Mouse (Mus musculus) layer of hippocampus, postnatal 10 days (tissue): Measurements from ENCODE around the gene Gimap1. TPM values are rescaled to one million over a fixed set of nuclear protein-coding genes. Genes with fewer than 3 reads are reported as not detected.
A peak's percentile ranks its signal among the peaks of the same experiment; 100 is the strongest.

Experiments
- DNase-seq, 2 experiments: peaks; one replicate each; pipeline ENCODE4 v3.0.0; 2021; ENCODE audit warnings: low spot score in 2 of 2
- total RNA-seq, 2 experiments: library from RNA; stranded (reverse); gene quantifications; 2 replicates each; pipeline ENCODE4 v1.2.3; 2021

Gene Gimap1
- total RNA-seq, 2 experiments from 2014 or later, result 3.0 to 3.2 TPM

DNA sequence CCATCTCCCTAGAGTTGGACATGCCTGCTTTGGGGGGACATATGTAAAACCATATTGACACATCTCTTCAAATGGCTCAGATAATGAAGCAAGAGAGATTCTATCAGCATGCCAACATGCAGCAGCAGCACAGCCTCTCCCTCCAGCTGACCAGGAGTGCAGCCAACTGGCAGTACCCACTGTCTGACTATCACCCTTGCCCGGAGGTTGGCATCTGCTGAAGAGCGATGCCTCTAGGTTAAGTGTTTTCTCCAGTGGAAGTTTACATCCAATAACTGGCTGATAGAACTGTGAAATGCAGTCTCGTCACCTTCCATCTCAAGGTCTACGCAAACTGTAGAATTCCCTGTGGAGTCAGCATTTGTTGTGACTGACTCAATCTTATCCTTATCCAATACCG is 1.2 kb upstream of the Gimap1 start:
- no peak for DNase-seq

DNA sequence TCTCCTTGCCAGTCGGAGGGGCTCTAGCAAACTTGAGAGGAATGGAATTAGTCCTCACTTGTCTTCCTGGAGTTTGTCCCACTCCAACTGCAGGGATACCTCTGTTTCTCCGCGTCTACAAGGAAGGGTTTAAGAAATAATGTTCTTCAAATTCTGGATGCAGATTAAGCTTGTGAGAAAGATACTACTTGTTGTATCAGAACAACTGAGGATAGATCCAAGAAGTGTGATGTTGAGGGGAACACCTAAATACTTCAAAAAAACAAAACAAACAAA is 864 bp downstream of the Gimap1 start:
- no peak for DNase-seq

DNA sequence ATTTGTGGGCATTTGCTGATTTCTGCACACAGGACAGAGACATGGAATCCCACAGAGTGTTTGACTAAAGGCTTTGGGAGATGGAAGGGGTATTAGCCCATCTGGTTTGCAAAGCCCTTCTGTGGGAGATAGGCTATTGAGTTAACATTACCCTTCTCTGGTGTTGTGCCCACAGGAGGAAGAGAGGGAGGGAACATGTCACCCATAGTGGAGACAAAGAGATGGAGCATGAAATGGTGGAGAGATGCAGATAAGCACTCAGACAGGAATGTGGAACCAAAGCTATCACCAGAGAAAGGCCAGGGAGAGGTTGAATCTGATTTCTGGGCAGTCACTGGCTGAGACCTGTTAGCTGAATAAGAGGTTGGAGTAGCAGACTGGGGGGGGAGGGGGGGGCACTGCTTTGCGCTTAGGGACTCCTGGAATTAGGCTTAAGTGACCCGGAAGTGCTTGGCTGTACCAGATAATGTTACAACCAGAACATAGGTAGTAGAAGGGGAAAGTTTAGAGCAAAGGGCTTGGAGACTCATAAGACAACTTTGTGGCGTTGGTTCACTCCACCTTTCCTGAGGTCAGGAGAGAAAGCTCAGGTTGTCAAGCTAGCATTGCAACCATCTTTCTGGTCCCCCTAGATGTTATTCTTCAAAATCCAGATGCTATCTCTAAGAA is 1.8 kb downstream of the Gimap1 start:
- DNase-seq, result no peak

DNA sequence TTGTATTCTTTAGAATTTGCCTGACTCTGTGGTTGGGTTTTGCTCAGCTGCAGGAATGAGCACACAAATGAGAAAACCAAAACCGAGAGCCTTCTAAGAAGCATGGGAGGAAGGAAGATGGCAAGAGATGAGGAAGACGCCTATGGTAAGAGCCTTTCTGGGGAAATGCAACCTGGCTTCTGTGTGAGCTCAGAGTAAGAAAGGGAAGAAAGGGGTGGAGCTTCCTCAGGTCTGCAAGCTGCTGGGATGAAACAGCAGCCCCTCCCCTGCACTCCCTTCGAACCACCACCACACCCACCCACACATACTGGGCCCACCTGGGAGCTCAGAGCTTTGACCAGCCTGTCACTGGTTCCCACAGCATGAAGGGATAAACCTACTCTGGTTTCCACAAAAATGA is 2.4 kb downstream of the Gimap1 start:
- no peak for DNase-seq

DNA sequence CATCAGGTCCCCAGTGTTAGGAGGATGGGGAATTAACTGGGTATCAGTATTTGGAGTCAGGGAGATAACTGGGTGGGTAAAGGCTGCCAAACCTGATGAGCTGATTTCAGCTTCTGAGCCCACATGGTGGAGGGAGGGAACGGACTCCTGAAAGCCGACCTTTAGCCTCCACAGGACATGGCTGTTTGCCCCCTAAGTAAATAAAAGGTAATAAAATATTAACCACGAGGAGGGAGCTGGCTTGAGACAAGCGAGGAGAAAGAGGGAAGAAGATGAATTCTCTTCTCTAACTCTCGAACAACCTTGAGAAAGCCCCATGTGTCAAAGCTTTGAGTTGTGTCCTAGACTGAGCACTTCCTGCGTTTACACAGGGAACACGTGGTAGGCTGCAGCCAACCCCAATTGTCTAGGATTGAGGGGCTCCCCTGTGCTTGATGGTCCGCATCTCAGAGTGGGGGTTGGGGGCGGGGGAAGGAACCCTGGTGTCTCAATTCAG is 2.9 kb downstream of the Gimap1 start:
- no peak for DNase-seq

DNA sequence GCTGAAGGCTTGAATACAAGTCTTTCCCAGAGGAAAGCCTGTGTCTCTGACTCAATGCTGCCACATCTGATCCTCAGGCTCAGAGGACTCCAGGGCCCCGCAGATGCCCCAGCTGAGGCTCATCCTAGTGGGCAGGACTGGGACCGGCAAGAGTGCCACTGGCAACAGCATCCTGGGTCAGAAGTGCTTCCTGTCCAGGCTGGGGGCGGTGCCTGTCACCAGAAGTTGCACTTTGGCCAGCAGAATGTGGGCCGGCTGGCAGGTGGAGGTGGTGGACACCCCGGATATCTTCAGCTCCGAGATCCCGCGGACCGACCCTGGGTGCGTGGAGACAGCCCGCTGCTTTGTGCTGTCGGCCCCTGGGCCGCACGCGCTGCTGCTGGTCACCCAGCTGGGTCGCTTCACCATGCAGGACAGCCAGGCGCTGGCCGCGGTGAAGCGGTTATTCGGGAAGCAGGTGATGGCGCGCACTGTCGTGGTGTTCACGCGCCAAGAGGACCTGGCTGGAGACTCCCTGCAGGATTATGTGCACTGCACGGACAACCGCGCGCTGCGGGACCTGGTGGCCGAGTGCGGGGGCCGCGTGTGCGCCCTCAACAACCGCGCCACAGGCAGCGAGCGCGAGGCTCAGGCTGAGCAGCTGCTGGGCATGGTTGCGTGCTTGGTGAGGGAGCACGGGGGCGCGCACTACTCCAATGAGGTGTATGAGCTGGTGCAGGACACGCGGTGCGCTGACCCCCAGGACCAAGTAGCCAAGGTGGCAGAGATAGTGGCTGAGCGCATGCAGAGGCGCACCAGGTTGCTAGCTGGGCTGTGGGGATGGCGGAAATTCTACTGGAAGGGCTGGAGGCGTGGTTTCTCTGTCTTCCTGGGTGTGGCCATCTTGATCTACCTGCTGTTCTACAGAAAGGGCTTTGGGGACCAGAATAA is 3.8 kb downstream of the Gimap1 start:
- DNase-seq, result peak; percentile 22 to 27

DNA sequence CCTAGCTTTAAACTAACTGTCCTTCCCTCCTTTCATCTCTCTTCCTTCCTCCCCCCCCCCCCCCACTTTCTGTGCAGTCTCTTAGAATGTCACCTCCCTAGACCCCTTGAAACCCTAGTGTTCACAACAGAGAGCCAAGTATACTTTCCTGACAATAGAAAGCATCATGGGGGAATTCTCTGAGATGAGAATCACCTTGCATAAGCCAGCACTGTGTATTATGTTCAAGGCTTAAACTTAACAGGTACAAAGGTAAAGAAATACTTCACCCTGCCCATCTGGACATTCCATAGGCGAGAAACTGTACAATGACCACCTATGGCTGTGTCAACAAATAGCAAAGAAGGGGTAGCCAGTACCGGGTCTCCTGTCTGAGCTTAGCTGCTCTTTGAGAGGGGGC is 6.6 kb downstream of the Gimap1 start:
- no peak for DNase-seq

DNA sequence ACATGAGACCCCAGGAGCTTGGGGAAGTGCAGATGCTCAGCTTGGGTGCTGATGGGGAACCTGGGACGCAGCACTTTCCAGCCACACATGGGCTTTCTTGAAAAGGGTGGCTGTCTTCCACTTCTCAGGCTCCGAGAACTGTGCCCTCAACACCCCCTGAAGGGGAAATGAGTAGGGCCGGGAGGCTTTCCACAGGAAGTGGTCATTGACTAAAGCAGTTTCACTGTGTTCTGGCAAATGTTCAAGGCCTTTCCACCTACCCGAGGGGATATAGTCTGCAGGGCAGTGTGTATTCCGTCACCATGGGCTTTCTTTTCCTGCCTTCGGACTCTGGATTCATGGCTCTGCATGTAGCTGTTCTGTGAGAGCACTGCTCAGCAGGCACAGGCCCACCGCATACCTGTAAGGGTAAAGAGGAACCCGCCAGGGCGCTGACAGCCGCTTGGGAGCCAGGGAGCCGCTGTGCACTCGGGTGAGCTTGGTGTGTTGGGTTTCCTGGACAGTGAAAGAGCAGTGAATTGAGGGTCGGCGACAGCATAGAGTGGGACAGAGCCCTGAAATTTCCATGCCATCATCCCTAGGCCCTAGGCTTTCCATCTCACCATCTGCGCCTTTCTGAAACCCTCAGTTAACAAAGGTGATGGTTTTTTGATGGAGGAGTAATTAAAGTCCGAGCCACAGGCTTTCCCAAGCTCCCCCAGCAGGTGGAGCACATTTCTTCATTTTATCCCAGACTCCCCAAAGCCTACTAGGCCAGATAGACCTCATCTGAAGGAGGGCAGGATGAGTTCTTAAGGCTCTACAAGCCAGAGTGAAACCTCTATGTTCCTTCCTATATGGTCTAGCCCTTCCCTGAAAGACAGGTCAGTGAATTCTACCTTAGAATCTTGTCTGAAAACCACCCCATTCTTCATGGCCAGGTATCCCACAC is 7.4 kb downstream of the Gimap1 start, which contains the start of gene Gimap5:
Gimap5 (plus strand) TSS at position 239 of the 931 bp plus-strand sequence.
- peak; percentile 22 to 41 for DNase-seq

DNA sequence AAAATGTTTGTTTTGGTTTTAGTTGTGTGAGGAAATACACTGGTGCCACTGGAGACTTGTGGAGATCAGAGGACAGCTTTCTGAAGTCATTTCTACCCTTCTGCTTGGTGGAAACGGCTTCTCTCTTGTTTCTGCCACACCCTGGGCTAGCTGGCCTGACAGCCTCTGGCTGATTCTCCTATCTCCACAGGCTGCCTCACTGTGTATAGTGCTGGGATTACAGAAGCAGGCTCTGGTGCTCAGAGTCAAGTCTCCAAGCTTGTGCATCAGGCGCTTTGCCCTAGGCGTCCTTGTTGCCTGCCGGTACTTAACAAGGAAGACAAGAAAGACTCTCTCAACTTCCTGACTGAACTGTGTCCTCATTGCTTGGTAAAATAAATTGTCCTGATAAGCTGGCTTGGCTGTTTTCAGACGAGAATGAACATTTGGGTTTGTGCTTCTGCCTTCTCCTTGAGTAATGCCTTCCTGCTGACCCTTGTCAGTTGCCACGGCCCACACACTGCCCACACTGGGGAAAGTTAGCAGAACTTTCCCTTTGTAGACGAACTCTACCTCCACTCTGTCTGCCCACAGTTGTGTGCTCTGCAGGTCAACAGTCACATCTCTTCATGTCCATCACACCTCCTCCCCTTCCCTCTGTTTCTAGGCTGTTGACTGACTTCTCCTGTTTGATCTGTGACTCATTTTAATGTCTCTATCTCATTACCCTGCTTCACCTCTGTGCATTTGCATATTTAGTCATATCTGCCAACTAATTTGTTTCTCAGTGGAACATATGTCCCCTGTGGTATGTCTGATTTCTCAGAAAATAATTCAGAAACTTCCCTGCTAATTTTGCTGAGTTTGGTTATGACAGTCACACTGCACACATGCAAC is 8.5 kb downstream of the Gimap1 start:
- no peak for DNase-seq

DNA sequence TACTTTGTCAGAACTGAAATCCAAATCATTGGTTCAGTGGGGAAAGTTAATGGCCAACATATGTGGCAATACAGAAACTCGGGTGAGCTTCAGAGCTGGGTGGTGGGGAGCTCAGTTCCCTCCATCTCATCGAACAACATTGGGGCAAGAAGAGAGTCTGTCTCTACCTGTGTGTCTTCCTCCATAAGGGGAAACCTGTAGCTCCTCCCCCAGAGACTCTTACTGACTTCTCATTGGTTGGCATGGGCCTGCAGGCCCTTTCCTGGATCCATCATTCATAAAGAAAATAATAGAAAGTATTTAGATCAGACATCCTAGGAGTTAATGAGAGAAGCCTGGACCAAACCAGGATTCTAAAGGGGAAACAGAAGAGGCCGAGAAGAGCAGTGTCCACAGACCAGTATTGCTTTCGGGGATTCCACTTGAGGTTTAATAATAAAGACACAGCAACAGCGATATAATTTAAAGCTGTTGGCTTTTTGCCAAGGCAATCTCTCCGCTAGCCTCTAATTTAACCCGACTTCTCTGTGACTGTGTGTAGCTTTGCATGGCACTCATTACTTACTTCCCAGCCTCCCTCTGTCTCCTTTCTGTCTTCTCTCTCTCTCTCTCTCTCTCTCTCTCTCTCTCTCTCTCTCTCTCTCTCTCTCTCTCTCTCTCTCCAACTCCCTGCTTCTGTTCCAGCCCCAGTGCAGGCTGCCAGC is 24.9 kb downstream of the Gimap1 start:
- DNase-seq, result no peak

DNA sequence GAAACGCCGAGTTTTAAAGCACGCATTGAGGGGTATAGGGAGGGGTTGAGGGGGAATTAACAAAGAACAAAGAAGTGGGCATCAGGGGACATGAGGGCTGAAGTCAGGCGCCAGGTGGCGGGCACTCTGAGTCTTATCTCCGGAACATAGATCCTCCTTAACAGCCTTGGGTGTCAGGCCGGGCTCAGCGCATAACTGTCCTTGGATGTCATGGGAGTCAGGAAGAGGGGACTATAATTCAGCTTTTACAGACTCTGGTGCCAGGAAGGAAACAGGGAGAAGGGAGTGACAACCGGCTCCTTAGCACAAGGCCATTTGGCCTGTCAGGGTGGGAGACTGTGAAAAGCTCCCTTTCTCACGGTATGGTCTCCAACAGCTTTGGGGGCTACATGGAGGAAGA is 25.6 kb downstream of the Gimap1 start:
- DNase-seq, result no peak

DNA sequence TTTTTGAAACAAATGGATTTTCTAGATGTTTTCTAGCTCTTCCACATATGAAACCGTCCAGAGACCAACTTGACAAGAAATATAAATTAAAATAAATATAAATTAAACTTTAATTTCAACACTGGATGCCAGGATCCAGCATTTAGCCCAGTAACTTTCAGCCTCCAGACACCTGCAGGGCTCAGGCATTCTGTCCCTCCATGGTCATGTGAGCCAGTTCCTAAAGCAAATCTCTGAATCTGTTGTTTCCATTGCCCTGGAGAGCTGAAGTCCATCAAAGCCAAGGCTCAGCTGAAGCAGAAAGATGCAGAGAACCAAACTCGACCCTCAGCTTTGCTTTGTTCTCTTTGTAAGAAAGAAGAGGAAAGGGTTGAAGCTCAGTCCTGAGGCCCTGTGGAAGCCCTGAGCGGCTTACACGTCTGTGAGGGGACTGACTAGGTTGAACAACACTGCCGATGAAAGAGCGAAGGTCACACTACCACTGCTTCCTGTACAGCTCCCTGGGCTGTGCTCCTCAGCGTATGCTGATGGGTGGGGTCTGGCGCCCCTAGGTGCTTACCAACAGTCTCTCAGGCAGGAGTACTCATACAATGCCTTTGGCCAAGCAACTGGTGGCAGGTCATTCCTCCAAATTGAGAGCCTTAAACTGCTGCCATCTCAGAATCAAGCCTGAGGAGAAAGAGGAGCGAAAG is 29.5 kb downstream of the Gimap1 start:
- no peak for DNase-seq

DNA sequence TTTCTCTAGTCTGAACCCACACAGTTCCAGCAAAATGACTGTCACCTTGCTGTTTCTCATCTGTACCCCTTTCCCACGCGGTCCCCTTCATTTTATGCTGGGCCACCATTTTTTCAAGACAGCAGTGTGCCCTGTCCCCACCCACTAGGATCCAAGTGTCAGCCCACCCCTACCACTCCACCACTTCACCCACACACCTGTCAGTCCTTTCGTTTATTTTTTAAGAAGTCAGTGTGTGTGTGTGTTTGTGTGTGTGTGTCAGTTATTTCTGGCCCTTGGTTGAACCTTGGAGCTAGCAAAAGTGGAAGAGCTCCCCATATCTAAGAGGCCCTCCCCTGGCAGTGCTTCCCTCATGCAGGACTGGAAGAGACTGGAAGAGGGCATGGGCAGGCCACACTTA is 30.1 kb downstream of the Gimap1 start:
- DNase-seq, result no peak

DNA sequence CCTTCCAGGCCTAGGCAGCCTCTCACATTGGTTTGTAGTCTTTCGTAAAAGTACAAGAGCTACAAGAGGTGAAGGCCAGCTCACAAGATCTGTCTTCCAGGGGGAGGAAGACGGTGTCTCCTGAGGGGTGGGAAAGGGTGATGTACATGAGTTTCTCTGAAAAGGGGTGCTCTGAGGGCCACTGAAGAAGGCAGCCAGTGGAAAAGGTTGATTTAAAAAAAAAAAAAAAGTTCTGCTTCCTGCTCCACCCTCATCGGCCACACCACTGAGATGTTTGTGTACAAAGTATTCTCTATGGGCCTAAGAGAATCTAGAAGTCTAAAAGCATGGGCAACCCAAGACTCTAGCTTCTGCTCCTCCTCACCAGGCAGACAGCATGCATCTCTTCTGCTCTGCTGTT is 31.8 kb downstream of the Gimap1 start, which contains the start of gene Gimap3:
Gimap3 (minus strand) TSS at position 156 of the 400 bp plus-strand sequence.
- DNase-seq, result no peak

DNA sequence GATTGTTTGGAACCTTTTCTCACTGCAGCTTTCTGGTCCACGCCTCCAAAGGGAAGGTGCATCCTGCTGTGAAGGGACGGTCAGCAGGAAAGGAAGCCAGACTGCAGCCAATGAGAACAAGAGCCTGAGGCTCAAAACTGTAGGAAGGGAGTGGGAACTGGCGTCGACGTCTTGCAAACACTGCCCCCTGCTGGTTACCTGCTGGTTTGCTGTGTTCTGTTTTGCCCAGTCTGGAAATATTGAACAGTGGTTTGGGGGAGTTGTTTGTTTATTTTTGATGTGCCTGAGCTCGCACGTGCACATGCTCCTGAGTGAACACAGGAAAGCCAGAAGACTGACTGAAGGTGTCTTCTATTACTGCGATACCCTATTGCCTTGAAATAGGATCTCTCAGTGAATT is 33.2 kb downstream of the Gimap1 start:
- DNase-seq, result peak; percentile 84 to 85

DNA sequence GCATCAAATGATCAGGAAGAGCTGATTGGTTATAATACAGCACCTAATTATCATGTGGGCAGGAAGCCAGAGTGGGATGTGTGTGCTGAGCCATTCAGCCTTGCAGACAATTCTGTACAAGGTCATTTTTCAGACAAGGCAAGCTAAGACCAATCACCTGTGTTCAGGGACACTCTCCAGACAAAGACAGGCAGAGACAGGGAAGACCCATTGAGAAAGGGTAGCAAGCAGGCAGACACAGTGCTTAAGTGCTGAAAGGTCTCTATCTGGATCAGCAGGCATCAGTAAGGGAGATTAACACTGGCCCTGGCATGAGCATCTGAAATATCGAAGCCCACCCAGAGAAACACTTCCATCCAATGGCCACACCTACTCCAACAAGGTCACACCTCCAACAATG is 45.6 kb downstream of the Gimap1 start:
- no peak for DNase-seq

DNA sequence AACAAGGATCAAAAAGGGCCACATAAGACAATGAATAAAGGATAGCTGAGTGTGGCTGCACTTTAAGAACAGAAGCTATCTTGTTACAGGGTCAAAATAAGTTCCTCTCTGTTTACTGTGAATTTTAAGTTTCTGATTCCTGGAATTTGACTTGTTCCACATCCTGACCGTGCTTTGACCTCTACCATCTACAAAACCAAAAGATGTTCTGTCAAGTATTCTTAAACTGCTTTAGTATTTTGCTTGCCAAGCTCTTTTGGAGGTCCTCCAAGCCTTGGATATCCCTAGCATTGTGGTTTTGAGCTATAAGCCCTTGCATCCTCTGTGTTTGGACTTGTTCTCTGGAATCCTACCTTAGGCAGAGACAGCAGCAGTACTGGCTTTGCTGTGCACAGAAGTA is 46.3 kb downstream of the Gimap1 start:
- no peak for DNase-seq

DNA sequence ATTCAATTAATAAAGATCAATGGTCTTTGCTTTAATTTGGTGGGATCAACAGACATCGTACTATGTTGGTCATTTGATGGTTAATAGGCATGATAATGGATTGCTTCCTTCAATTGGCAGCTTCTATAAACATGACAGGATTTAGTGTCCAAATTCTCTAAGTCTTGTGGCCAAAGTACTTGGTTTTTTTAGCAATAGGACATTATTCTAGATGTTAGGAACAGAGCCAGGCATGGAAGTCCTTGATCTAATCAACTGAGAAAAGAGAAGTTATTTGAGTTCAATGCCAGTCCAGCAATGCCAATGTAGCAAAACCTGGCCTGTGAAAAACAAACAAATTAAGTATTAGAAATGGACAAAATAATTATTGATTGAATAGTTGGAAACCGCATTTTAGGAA is 46.7 kb downstream of the Gimap1 start:
- DNase-seq, result no peak

DNA sequence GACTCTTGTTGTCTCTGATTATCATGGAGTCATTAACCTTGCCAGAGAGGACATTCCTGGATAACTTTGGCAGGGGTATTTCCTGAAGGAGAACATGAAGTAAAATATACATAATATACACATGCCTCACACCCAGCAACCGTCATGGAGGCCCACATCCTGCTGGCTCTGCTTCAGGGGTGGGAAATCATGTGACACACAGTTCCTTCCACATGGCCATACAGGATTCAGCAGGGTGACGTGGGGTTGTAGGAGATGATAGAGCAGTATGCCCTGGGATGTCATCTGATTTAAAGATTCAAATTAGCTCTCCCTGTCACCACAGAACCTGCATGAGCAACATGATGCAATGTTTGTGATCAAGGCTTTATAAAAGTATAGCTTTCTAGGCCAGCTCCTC is 49.0 kb downstream of the Gimap1 start:
- DNase-seq, result no peak
